Mouse (Mus musculus): ENCODE measurements around the gene Rasa3.

DNA sequence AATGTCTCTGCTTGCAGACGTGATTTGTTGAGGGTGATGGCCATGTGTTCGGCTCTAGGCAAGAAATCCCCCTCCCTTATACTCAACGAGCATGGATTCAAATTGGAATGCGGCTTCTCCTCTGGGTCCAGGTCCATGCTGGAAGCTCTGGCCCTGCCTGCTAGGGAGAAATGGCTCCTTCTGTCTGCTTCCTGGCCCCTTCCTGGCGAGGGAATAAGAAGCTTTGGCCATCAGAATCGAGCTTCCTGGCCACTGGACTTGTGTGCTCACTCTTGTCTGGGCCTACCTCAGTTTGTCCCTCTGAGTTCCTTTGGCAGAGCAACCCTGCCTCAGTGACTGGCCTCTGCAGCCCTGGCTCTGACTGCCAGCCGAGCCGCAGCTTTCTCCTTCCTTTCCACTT, 19.8 kb upstream of the Rasa3 start:
- no peak for TF ChIP-seq POLR2A (IDR thresholded peaks at IDR 0.05; ENCODE audit: insufficient read length, low read depth)
- TF ChIP-seq TCF12 (IDR thresholded peaks at IDR 0.05; ENCODE audit: insufficient read depth, poor library complexity, severe bottlenecking), result no peak
- no peak for TF ChIP-seq USF1 (IDR thresholded peaks at IDR 0.05; ENCODE audit: low read depth)
- TF ChIP-seq MAX (IDR thresholded peaks at IDR 0.05; ENCODE audit: low read depth), result no peak
- TF ChIP-seq MYOG (IDR thresholded peaks at IDR 0.05; ENCODE audit: control insufficient read depth in 1 of 3, insufficient read depth in 1 of 3, insufficient read length in 2 of 3, low read depth in 2 of 3), result no peak
- TF ChIP-seq MYOD1 (IDR thresholded peaks at IDR 0.05; ENCODE audit: control insufficient read depth in 1 of 3, insufficient read length in 2 of 3, low read depth in 2 of 3), result no peak
- TF ChIP-seq TCF3 (IDR thresholded peaks at IDR 0.05; ENCODE audit: insufficient read length, low read depth), result no peak
- TF ChIP-seq E2F4 (IDR thresholded peaks at IDR 0.05; ENCODE audit: insufficient read depth), result no peak
